Comparison of ENCODE assay signal across 17 mouse cellular contexts in genomic region chr17:88505941-88506340, GRCm38 (mm10). TPM values are rescaled to one million over a fixed set of nuclear protein-coding genes. Genes with fewer than 3 reads are reported as not detected.
DNase-seq lines count a peak whose midpoint lies in the region; ATAC-seq and TF ChIP-seq lines count a peak whose summit lies in the region.
"Had no signal": no experiment of that assay in that cellular context is flagged by ENCODE, and none has a peak within 500 bp of the region (broad histone marks: within the 10 kb centered on the region; RNA-seq: fewer than 3 reads in every experiment).

No protein-coding gene starts in this region.

- TF ChIP-seq CTCF in layer of hippocampus, adult 2 months (conservative IDR thresholded peaks at IDR 0.05): no peak
- no peak for TF ChIP-seq CTCF in E14TG2a.4 (conservative IDR thresholded peaks at IDR 0.05; ENCODE audit: low read length)

- H3K36me3 ChIP-seq in E14TG2a.4 (ENCODE audit: insufficient read depth, low read length): no peaks in the 10 kb centered on the region
- H3K36me3 ChIP-seq: embryonic facial prominence, embryonic 15.5 days; heart, embryonic 12.5 days; liver, embryonic 12.5 days had no signal

- H3K9me3 ChIP-seq in E14TG2a.4 (ENCODE audit: low read length): no peaks in the 10 kb centered on the region
- H3K9me3 ChIP-seq: embryonic facial prominence, embryonic 15.5 days; heart, embryonic 12.5 days; liver, embryonic 12.5 days had no signal

- peak; percentile 48 for DNase-seq in cerebellum, adult 8-10 months
- no peak for DNase-seq in cerebellum, adult 11 months
- DNase-seq in layer of hippocampus, adult 2 months (ENCODE audit: low spot score in 2 of 2): no peak
- DNase-seq in layer of hippocampus, adult 8-10 months (ENCODE audit: low spot score in 2 of 2): no peak
- peak; percentile 52 to 65 for DNase-seq in cerebellum, postnatal 10 days
- DNase-seq in frontal cortex, adult 2 months (ENCODE audit: extremely low spot score in 1 of 2, low spot score in 1 of 2): no peak
- DNase-seq: embryo, embryonic 11 days; heart, postnatal 14 days; kidney, postnatal 36 days; lung, postnatal 10 days had no signal

- peak overlapping the region; percentile 84 for H3K27ac ChIP-seq in layer of hippocampus, adult 2 months
- H3K27ac ChIP-seq: embryonic facial prominence, embryonic 15.5 days; liver, embryonic 12.5 days had no signal

- peak overlapping the region; percentile 34 for H3K4me3 ChIP-seq in layer of hippocampus, adult 2 months
- H3K4me3 ChIP-seq in E14TG2a.4 (replicated peaks; ENCODE audit: low read length): peak overlapping the region; percentile 51
- H3K4me3 ChIP-seq: embryonic facial prominence, embryonic 15.5 days; heart, embryonic 12.5 days; liver, embryonic 12.5 days; megakaryocyte, embryonic 14.5 days had no signal

- peaks cover 67% of the 10 kb centered on the region for H3K4me1 ChIP-seq in E14TG2a.4 (replicated peaks; ENCODE audit: low read depth, low read length)

- no peak for ATAC-seq in megakaryocyte-erythroid progenitor cell, adult 5-6 weeks (replicated peaks; ENCODE audit: low FRiP score, low TSS enrichment, poor library complexity, severe bottlenecking)
- ATAC-seq: liver, embryonic 12.5 days had no signal

- 0 out of 2 replicates have a peak, but pooled peaks cover 13% of the 10 kb centered on the region for H3K27me3 ChIP-seq in E14TG2a.4 (ENCODE audit: insufficient read depth, low read length)
- H3K27me3 ChIP-seq: CH12.LX; embryonic facial prominence, embryonic 15.5 days; heart, embryonic 12.5 days; liver, embryonic 12.5 days had no signal

RNA-seq across cellular contexts. Expression of gene Ppp1r21, which starts 24.0 kb away (rescaled TPM):
- 10 to 100 TPM; 82.8 to 87.7 TPM for total RNA-seq in layer of hippocampus, adult 2 months (2021)
- 10 to 100 TPM; 71.9 to 83.2 (median 78.0) TPM for total RNA-seq in layer of hippocampus, adult 8-10 months (2022)
- 46.2 and 47.1 TPM in 2 replicates for total RNA-seq in megakaryocyte-erythroid progenitor cell, adult 5-6 weeks (2014; fragmentation: Nextera tagmentation)
- 28.0 and 29.1 TPM in 2 replicates for total RNA-seq in megakaryocyte-erythroid progenitor cell, adult 5-6 weeks (2017)
- 79.6 and 82.5 TPM in 2 replicates for polyA plus RNA-seq in frontal cortex, adult 2 months (2012; rRNA removed)

Comparison
In these comparisons a context has a peak if more than half of its experiments do, and no peak if none do; other contexts are left out.
1. DNase-seq: peak in cerebellum, adult 8-10 months (single experiment) and cerebellum, postnatal 10 days (2 of 2); none in cerebellum, adult 11 months (single experiment), layer of hippocampus, adult 2 months (0 of 2), layer of hippocampus, adult 8-10 months (0 of 2) and frontal cortex, adult 2 months (0 of 2).